Comparison of ENCODE assay signal across 11 mouse cellular contexts in the genomic region with DNA sequence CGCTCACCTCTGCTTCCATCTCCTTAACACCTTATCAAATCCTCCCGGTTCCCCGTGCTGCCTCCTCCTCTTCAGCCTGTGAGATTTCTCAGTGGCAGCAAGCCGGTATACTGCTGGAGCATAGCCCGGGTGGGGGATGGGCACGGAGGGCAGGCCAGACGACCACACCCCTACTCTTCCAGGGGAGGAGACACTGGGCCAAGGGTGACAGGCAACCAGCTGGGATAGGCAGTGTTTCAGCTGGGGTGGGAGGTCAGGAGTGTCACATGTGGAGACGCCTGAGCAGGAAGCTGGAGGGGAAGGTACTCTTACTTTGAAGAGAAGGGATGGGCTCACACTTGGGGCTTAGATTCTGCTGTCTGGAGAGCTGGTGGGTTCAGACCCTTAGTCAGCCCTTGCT. TPM values are rescaled to one million over a fixed set of nuclear protein-coding genes. Genes with fewer than 3 reads are reported as not detected.
DNase-seq lines count a peak whose midpoint lies in the region; ATAC-seq and TF ChIP-seq lines count a peak whose summit lies in the region.
"Had no signal": no experiment of that assay in that cellular context is flagged by ENCODE, and none has a peak within 500 bp of the region (broad histone marks: within the 10 kb centered on the region; RNA-seq: fewer than 3 reads in every experiment).

No protein-coding gene starts in this region.

- H3K4me1 ChIP-seq in forebrain, embryonic 14.5 days (ENCODE audit: control insufficient read depth, insufficient read depth, low read length), result peaks cover 22% of the 10 kb centered on the region
- H3K4me1 ChIP-seq in forebrain, embryonic 13.5 days, result peaks cover 38% of the 10 kb centered on the region
- H3K4me1 ChIP-seq in liver, postnatal 0 days (ENCODE audit: insufficient read depth), result no peaks in the 10 kb centered on the region; the same call in 1 of the 2 replicates
- no peaks in the 10 kb centered on the region for H3K4me1 ChIP-seq in liver, embryonic 12.5 days
- peaks cover 11% of the 10 kb centered on the region for H3K4me1 ChIP-seq in neural tube, embryonic 11.5 days (ENCODE audit: control insufficient read depth, insufficient read depth, low read length)

- intact Hi-C loops in left cerebral cortex, postnatal 36 days (cut with DNase I), result no loop called here

- H3K27me3 ChIP-seq in forebrain, embryonic 14.5 days (replicated peaks; ENCODE audit: control insufficient read depth, insufficient read depth, low read length), result no peaks in the 10 kb centered on the region
- peaks cover 27% of the 10 kb centered on the region; the same call in 1 of the 2 replicates for H3K27me3 ChIP-seq in forebrain, embryonic 13.5 days
- H3K27me3 ChIP-seq in liver, postnatal 0 days (ENCODE audit: insufficient read depth, low read length), result no peaks in the 10 kb centered on the region
- 0 out of 2 replicates have a peak, but pooled peaks cover 3% of the 10 kb centered on the region for H3K27me3 ChIP-seq in liver, embryonic 12.5 days (replicated peaks)
- no peaks in the 10 kb centered on the region for H3K27me3 ChIP-seq in neural tube, embryonic 11.5 days (ENCODE audit: control insufficient read depth, insufficient read depth, low read length)

- no peak overlapping the region for H3K4me2 ChIP-seq in forebrain, embryonic 14.5 days (ENCODE audit: low read length)
- H3K4me2 ChIP-seq in forebrain, embryonic 13.5 days, result no peak overlapping the region
- peak overlapping the region; percentile 29; the same call in 1 of the 2 replicates for H3K4me2 ChIP-seq in liver, postnatal 0 days (ENCODE audit: low read depth, low read length)
- H3K4me2 ChIP-seq in liver, embryonic 12.5 days, result no peak overlapping the region
- H3K4me2 ChIP-seq in neural tube, embryonic 11.5 days (ENCODE audit: low read depth), result no peak overlapping the region

- DNase-seq in forebrain, embryonic 14.5 days (ENCODE audit: low spot score), result no peak
- DNase-seq in liver, postnatal 0 days, result no peak
- DNase-seq in embryo, embryonic 10.5 days (ENCODE audit: low spot score), result peak; percentile 59
- peak; percentile 57 for DNase-seq in neural tube, embryonic 11.5 days (ENCODE audit: low spot score)
- DNase-seq in left cerebral cortex, postnatal 36 days (ENCODE audit: low spot score in 2 of 2), result no peak
- DNase-seq in layer of hippocampus, adult 11-12 months (ENCODE audit: low spot score), result no peak
- DNase-seq: adrenal gland, postnatal 10 days; B cell, adult 2 months had no signal

- TF ChIP-seq EP300 in liver, postnatal 0 days (IDR thresholded peaks at IDR 0.05; ENCODE audit: low read depth), result no peak

- H3K4me3 ChIP-seq in forebrain, embryonic 14.5 days (ENCODE audit: low read depth, low read length), result no peak overlapping the region
- no peak overlapping the region for H3K4me3 ChIP-seq in forebrain, embryonic 13.5 days
- no peak overlapping the region for H3K4me3 ChIP-seq in liver, postnatal 0 days (ENCODE audit: low read depth, low read length)
- H3K4me3 ChIP-seq in liver, embryonic 12.5 days, result no peak overlapping the region
- H3K4me3 ChIP-seq in neural tube, embryonic 11.5 days (ENCODE audit: low read depth, low read length), result no peak overlapping the region

- H3K9me3 ChIP-seq in forebrain, embryonic 14.5 days (replicated peaks; ENCODE audit: control insufficient read depth, low read length), result no peaks in the 10 kb centered on the region
- no peaks in the 10 kb centered on the region for H3K9me3 ChIP-seq in forebrain, embryonic 13.5 days (replicated peaks)
- H3K9me3 ChIP-seq in liver, postnatal 0 days (ENCODE audit: low read length), result no peaks in the 10 kb centered on the region
- H3K9me3 ChIP-seq in liver, embryonic 12.5 days (replicated peaks), result no peaks in the 10 kb centered on the region
- H3K9me3 ChIP-seq in neural tube, embryonic 11.5 days (ENCODE audit: control insufficient read depth, low read length), result no peaks in the 10 kb centered on the region

- no peak overlapping the region for H3K27ac ChIP-seq in forebrain, embryonic 14.5 days (ENCODE audit: low read depth, low read length)
- no peak overlapping the region for H3K27ac ChIP-seq in forebrain, embryonic 13.5 days
- peak overlapping the region; percentile 45; the same call in 1 of the 2 replicates for H3K27ac ChIP-seq in liver, postnatal 0 days (ENCODE audit: low read depth)
- H3K27ac ChIP-seq in liver, embryonic 12.5 days, result no peak overlapping the region
- no peak overlapping the region for H3K27ac ChIP-seq in neural tube, embryonic 11.5 days (ENCODE audit: low read depth, low read length)

- 15% methylated on average over 8 of the region's 8 CpGs for WGBS in forebrain, embryonic 14.5 days
- WGBS in forebrain, embryonic 13.5 days, result 21% methylated on average over 8 of the region's 8 CpGs
- WGBS in liver, postnatal 0 days (ENCODE audit: insufficient replicate concordance), result 7% methylated on average over 8 of the region's 8 CpGs
- WGBS in liver, embryonic 12.5 days (ENCODE audit: insufficient replicate concordance), result 4% methylated on average over 8 of the region's 8 CpGs
- 11% methylated on average over 8 of the region's 8 CpGs for WGBS in neural tube, embryonic 11.5 days

- TF ChIP-seq CTCF in liver, postnatal 0 days (IDR thresholded peaks at IDR 0.05; ENCODE audit: low read depth), result no peak

- no peaks in the 10 kb centered on the region for H3K36me3 ChIP-seq in forebrain, embryonic 14.5 days (ENCODE audit: control insufficient read depth, insufficient read depth, low read length)
- no peaks in the 10 kb centered on the region for H3K36me3 ChIP-seq in forebrain, embryonic 13.5 days (ENCODE audit: poor library complexity, severe bottlenecking)
- no peaks in the 10 kb centered on the region for H3K36me3 ChIP-seq in liver, postnatal 0 days (replicated peaks; ENCODE audit: insufficient read depth, low read length)
- no peaks in the 10 kb centered on the region for H3K36me3 ChIP-seq in liver, embryonic 12.5 days
- H3K36me3 ChIP-seq in neural tube, embryonic 11.5 days (ENCODE audit: control insufficient read depth, insufficient read depth, low read length), result no peaks in the 10 kb centered on the region; the same call in 1 of the 2 replicates

- no peak overlapping the region for H3K9ac ChIP-seq in forebrain, embryonic 14.5 days (ENCODE audit: low read length)
- no peak overlapping the region for H3K9ac ChIP-seq in forebrain, embryonic 13.5 days
- no peak overlapping the region for H3K9ac ChIP-seq in liver, postnatal 0 days (replicated peaks)
- H3K9ac ChIP-seq in liver, embryonic 12.5 days, result no peak overlapping the region
- no peak overlapping the region for H3K9ac ChIP-seq in neural tube, embryonic 11.5 days (ENCODE audit: low read length)

- ATAC-seq in forebrain, embryonic 14.5 days, result peak; percentile 40; the same call in 1 of the 2 replicates
- no peak for ATAC-seq in forebrain, embryonic 13.5 days
- no peak for ATAC-seq in liver, postnatal 0 days
- no peak for ATAC-seq in liver, embryonic 12.5 days
- no peak for ATAC-seq in neural tube, embryonic 11.5 days (ENCODE audit: insufficient read depth, low FRiP score, low TSS enrichment)

RNA-seq across cellular contexts. Expression of a gene that starts 59.6 kb away (rescaled TPM):
- polyA plus RNA-seq in forebrain, embryonic 14.5 days (2014; fragmentation: Nextera tagmentation; extraction: Ambion mirVana), result 13.8 and 18.6 TPM in 2 replicates
- 12.9 and 14.9 TPM in 2 replicates for polyA plus RNA-seq in forebrain, embryonic 13.5 days (2015; fragmentation: Nextera tagmentation; extraction: Ambion mirVana)
- polyA plus RNA-seq in liver, postnatal 0 days (2015; fragmentation: Nextera tagmentation; extraction: Ambion mirVana), result not detected in 2 replicates
- polyA plus RNA-seq in liver, embryonic 12.5 days (2016; fragmentation: Nextera tagmentation; extraction: Ambion mirVana), result 0.04 TPM in 1 of 2 replicates, not detected in the other
- 5.5 and 6.1 TPM in 2 replicates for polyA plus RNA-seq in neural tube, embryonic 11.5 days (2014; fragmentation: Nextera tagmentation; extraction: Ambion mirVana)
- 100 to 1,000 TPM; 122 to 150 TPM for total RNA-seq in left cerebral cortex, postnatal 36 days (2021)
- total RNA-seq: liver, adult 2 months had no signal
- polyA plus RNA-seq: liver, adult 2 months had no signal

Comparison
In these comparisons a context has a peak if more than half of its experiments do, and no peak if none do; other contexts are left out.
1. DNase-seq: peak in embryo, embryonic 10.5 days (single experiment) and neural tube, embryonic 11.5 days (single experiment); none in forebrain, embryonic 14.5 days (single experiment), liver, postnatal 0 days (single experiment), left cerebral cortex, postnatal 36 days (0 of 2) and layer of hippocampus, adult 11-12 months (single experiment).